Mouse (Mus musculus): ENCODE data around the gene Hydin.

DNA sequence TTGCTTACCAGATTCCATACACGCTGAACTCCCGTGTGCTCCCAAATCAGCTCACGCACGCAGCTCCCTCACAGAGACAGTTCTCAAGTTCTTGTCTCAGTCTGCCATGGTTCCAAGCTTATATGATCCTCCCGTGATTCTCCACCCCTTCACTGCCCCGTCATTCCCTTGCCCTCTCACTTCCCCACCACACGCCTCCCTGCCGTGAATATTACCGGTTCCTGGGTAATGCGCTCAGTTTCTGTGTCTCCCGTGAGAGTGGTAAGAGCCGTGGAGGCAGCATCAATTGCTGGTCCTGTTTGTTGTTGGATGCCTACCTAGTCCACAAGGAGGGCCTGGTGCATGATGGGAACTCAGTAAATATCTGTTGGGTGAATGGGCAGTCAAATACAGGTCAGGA, 255.1 kb downstream of the Hydin start:
- no peak for TF ChIP-seq CTCF (conservative IDR thresholded peaks at IDR 0.05 in 1 of 2, IDR thresholded peaks at IDR 0.05 in 1 of 2; ENCODE audit: low read depth in 2 of 2, low read length in 2 of 2)
- TF ChIP-seq JUN (IDR thresholded peaks at IDR 0.05; ENCODE audit: insufficient read depth, low read depth, low read length): no peak
- no peak for TF ChIP-seq HCFC1 (IDR thresholded peaks at IDR 0.05; ENCODE audit: low read depth, low read length)
- no peak for TF ChIP-seq POLR2A (IDR thresholded peaks at IDR 0.05; ENCODE audit: low read depth, low read length)

Measured in CH12.LX (cell line).